ENCODE assay signal across 8 mouse cellular contexts in the genomic region with DNA sequence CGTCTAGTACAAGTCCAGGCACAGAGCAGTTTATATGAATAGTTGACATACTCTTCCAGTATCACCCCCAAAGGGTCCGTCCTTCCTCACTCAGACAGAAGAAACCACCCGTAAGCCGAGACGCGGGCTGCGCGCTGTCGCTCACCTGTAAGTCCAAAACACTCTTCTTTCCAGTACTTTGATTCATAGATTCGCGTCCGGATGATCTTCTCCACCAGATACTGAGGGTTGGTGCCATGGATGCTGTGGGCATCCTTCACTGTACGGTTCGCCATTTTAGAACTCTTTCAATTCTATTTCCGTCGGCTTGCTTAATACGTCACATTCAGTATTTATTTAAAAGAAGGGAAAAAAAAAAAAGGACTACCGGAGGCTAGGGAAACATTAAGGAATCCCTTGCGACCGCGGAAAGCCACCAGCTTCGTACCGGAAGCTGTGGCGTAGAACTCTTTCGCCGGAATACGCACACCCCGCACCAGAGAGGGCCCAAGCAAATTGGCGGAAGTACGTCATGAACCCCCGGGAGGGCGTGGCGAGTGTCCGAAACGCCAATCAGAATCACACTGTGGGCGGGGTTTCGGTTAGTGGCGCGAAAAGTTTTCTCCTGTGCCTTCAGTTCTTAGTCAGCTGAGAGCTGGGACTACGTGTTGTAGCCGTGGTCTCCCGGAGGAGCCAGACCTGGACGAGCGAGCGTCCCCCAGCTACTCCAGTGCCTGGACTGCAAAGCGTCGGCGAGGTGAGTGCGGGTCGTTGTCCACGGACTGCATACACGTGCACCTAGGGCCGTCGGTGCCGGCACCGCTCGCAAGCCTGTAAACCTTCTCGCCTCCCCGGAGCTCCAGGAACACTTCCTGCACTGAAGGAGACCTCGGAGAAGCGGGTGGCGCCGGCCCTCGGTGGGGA. TPM values are rescaled to one million over a fixed set of nuclear protein-coding genes. Genes with fewer than 3 reads are reported as not detected.
A peak's percentile ranks its signal among the peaks of the same experiment; 100 is the strongest.
DNase-seq lines count a peak whose midpoint lies in the region; ATAC-seq lines count a peak whose summit lies in the region.

A gene (minus strand): TSS at position 497 of the 903 bp plus-strand sequence.
A gene (plus strand): TSS at position 584 of the 903 bp plus-strand sequence.

- peak within 1 kb of the TSS; percentile 65 for H3K4me2 ChIP-seq in forebrain, embryonic 14.5 days (ENCODE audit: low read length)
- H3K4me2 ChIP-seq in neural tube, embryonic 15.5 days: peak within 1 kb of the TSS; percentile 99

- H3K36me3 ChIP-seq in forebrain, embryonic 14.5 days (ENCODE audit: control insufficient read depth, insufficient read depth, low read length): peaks cover 14% of the 10 kb centered on the region
- peaks cover 11% of the 10 kb centered on the region for H3K36me3 ChIP-seq in neural tube, embryonic 15.5 days

- ATAC-seq in forebrain, embryonic 14.5 days: peak; percentile 98
- peak; percentile 99 for ATAC-seq in neural tube, embryonic 15.5 days (ENCODE audit: low FRiP score)

- DNase-seq in ES-CJ7 (ENCODE audit: low read depth, low spot score): peak; percentile 98
- peak; percentile 94 for DNase-seq in cerebellum, adult 11 months
- DNase-seq in forebrain, embryonic 14.5 days (ENCODE audit: low spot score): peak; percentile 99
- DNase-seq in heart, postnatal 14 days: peak; percentile 95 to 98
- peak; percentile 97 for DNase-seq in layer of hippocampus, adult 11-12 months (ENCODE audit: low spot score)
- DNase-seq in lung, adult 18-20 months: peak; percentile 97
- peak; percentile 97 for DNase-seq in testis, postnatal 14 days (ENCODE audit: low spot score)

- H3K27me3 ChIP-seq in forebrain, embryonic 14.5 days (replicated peaks; ENCODE audit: control insufficient read depth, insufficient read depth, low read length): no peaks in the 10 kb centered on the region
- no peaks in the 10 kb centered on the region for H3K27me3 ChIP-seq in neural tube, embryonic 15.5 days (replicated peaks)

- no peaks in the 10 kb centered on the region for H3K9me3 ChIP-seq in forebrain, embryonic 14.5 days (replicated peaks; ENCODE audit: control insufficient read depth, low read length)
- H3K9me3 ChIP-seq in neural tube, embryonic 15.5 days (replicated peaks): no peaks in the 10 kb centered on the region

- H3K27ac ChIP-seq in forebrain, embryonic 14.5 days (ENCODE audit: low read depth, low read length): peak within 1 kb of the TSS; percentile 74; the same call in 1 of the 2 replicates
- peak within 1 kb of the TSS; percentile 83 for H3K27ac ChIP-seq in neural tube, embryonic 15.5 days (replicated peaks)

- H3K4me3 ChIP-seq in forebrain, embryonic 14.5 days (ENCODE audit: low read depth, low read length): peak within 1 kb of the TSS; percentile 76
- H3K4me3 ChIP-seq in neural tube, embryonic 15.5 days (replicated peaks): peak within 1 kb of the TSS; percentile 89

- WGBS in forebrain, embryonic 14.5 days: under 1% methylated on average over 64 of the region's 64 CpGs
- WGBS in neural tube, embryonic 15.5 days: under 1% methylated on average over 64 of the region's 64 CpGs

- peak within 1 kb of the TSS; percentile 82 for H3K9ac ChIP-seq in forebrain, embryonic 14.5 days (ENCODE audit: low read length)
- H3K9ac ChIP-seq in neural tube, embryonic 15.5 days (replicated peaks): peak within 1 kb of the TSS; percentile 73

- H3K4me1 ChIP-seq in forebrain, embryonic 14.5 days (ENCODE audit: control insufficient read depth, insufficient read depth, low read length): peaks cover 12% of the 10 kb centered on the region; the same call in 1 of the 2 replicates
- H3K4me1 ChIP-seq in neural tube, embryonic 15.5 days: peaks cover 22% of the 10 kb centered on the region

- intact Hi-C loops in heart, postnatal 14 days (cut with DNase I): loop anchor here (1.0 kb wide), 1 partner anchor 39 kb away; no protein-coding TSS in a partner anchor

RNA-seq across cellular contexts. Expression of the first gene that starts in this region (rescaled TPM):
- 97.5 and 110 TPM in 2 replicates for polyA plus RNA-seq in forebrain, embryonic 14.5 days (2014; fragmentation: Nextera tagmentation; extraction: Ambion mirVana)
- 10 to 100 TPM; 20.6 to 21.4 TPM for total RNA-seq in heart, postnatal 14 days (2021)
- polyA plus RNA-seq in neural tube, embryonic 15.5 days (2015; fragmentation: Nextera tagmentation; extraction: Ambion mirVana): 73.2 and 77.2 TPM in 2 replicates

RNA-seq across cellular contexts. Expression of the second gene that starts in this region (rescaled TPM):
- 3.3 and 3.4 TPM in 2 replicates for polyA plus RNA-seq in forebrain, embryonic 14.5 days (2014; fragmentation: Nextera tagmentation; extraction: Ambion mirVana)
- total RNA-seq in heart, postnatal 14 days (2021): under 1 TPM in 1 of 2 experiments, not detected in 1; 0.71 TPM
- polyA plus RNA-seq in neural tube, embryonic 15.5 days (2015; fragmentation: Nextera tagmentation; extraction: Ambion mirVana): 1.3 and 4.3 TPM in 2 replicates

Comparison
In these comparisons a context has a peak if more than half of its experiments do, and no peak if none do; other contexts are left out.
1. Peak in every context shown above with its lines: DNase-seq, ATAC-seq, H3K4me3 ChIP-seq and H3K27ac ChIP-seq.